Mouse (Mus musculus) forebrain, embryonic 13.5 days (tissue): ENCODE data around the gene Nrxn2. TPM values are rescaled to one million over a fixed set of nuclear protein-coding genes. Genes with fewer than 3 reads are reported as not detected.

ENCODE experiments used
- ATAC-seq: fragments of 200-750 bp; cut with Nextera tagmentation; 2 replicates; pipeline ENCODE4 v1.8.0; 2017
- H3K27ac ChIP-seq: fragments of 300-500 bp; sonication (generic); 2 replicates; pipeline ENCODE4 v1.5.1; 2015; ENCODE audit warnings: inconsistent platforms, mild to moderate bottlenecking, moderate library complexity
- H3K27me3 ChIP-seq: fragments of 300-500 bp; sonication (generic); 2 replicates; pipeline ENCODE4 v1.6.1; 2015; ENCODE audit warnings: mild to moderate bottlenecking, inconsistent platforms
- H3K36me3 ChIP-seq: fragments of 300-500 bp; sonication (generic); 2 replicates; pipeline ENCODE4 v1.6.1; 2015; ENCODE audit warnings: mild to moderate bottlenecking, inconsistent platforms; ENCODE audit not compliant: poor library complexity, severe bottlenecking
- H3K4me1 ChIP-seq: fragments of 300-500 bp; sonication (generic); 2 replicates; pipeline ENCODE4 v1.6.1; 2015; ENCODE audit warnings: inconsistent platforms
- H3K4me2 ChIP-seq: fragments of 300-500 bp; sonication (generic); 2 replicates; pipeline ENCODE4 v1.6.1; 2015; ENCODE audit warnings: inconsistent platforms, mild to moderate bottlenecking, moderate library complexity
- H3K4me3 ChIP-seq: fragments of 300-500 bp; sonication (generic); 2 replicates; pipeline ENCODE4 v1.5.1; 2015; ENCODE audit warnings: mild to moderate bottlenecking, inconsistent platforms
- H3K9ac ChIP-seq: fragments of 300-500 bp; sonication (generic); 2 replicates; pipeline ENCODE4 v1.6.1; 2015; ENCODE audit warnings: mild to moderate bottlenecking, inconsistent platforms
- H3K9me3 ChIP-seq: fragments of 300-500 bp; sonication (generic); replicated peaks from 2 replicates; pipeline ENCODE4 v1.6.1; 2016; ENCODE audit warnings: inconsistent platforms
- WGBS: fragments of 180-500 bp; shearing (Covaris S2); methylation state at CpG from one replicate; pipeline ENCODE4 v1.1.7; 2015; 5-methylcytosine and 5-hydroxymethylcytosine counted together
- polyA plus RNA-seq: library from polyadenylated mRNA; unstranded; fragments of >200 nt; fragmentation: Nextera tagmentation; extraction: Ambion mirVana; gene quantifications from 2 replicates; pipeline ENCODE4 v1.2.1, GENCODE M21; 2015

Gene Nrxn2
- polyA plus RNA-seq, 1 experiment from 2014 or later, result 16.9 TPM

- Histone ChIP-seq H3K4me3 (no peak overlapping the region), H3K9me3 (no peaks in the 10 kb centered on the region), H3K36me3 (no peaks in the 10 kb centered on the region), H3K27ac (no peak overlapping the region), H3K4me2 (no peak overlapping the region), H3K9ac (no peak overlapping the region), H3K27me3 (no peaks in the 10 kb centered on the region), H3K4me1 (peaks cover 3% of the 10 kb centered on the region)
- WGBS, result 52% methylated on average over 16 of the region's 16 CpGs
- no peak for ATAC-seq
These were observed 10.6 kb upstream of the Nrxn2 start for GRCm38 (mm10) chr19:6407816-6408510.

GRCm38 (mm10) chr19:6408749-6409148 is 9.8 kb upstream of the Nrxn2 start:
- H3K27ac ChIP-seq, result no peak overlapping the region
- no peaks in the 10 kb centered on the region for H3K36me3 ChIP-seq
- H3K4me2 ChIP-seq, result no peak overlapping the region
- no peaks in the 10 kb centered on the region for H3K9me3 ChIP-seq
- H3K4me1 ChIP-seq, result peaks cover 3% of the 10 kb centered on the region
- H3K4me3 ChIP-seq, result no peak overlapping the region
- H3K27me3 ChIP-seq, result no peaks in the 10 kb centered on the region
- no peak overlapping the region for H3K9ac ChIP-seq
- WGBS, result 79% methylated on average over 8 of the region's 8 CpGs
- ATAC-seq, result no peak

GRCm38 (mm10) chr19:6409176-6409575 is 9.4 kb upstream of the Nrxn2 start:
- WGBS, result 79% methylated on average over 5 of the region's 5 CpGs
- Histone ChIP-seq H3K9ac (no peak overlapping the region), H3K4me3 (no peak overlapping the region), H3K36me3 (no peaks in the 10 kb centered on the region), H3K27me3 (no peaks in the 10 kb centered on the region), H3K27ac (no peak overlapping the region), H3K4me2 (no peak overlapping the region), H3K9me3 (no peaks in the 10 kb centered on the region), H3K4me1 (peaks cover 3% of the 10 kb centered on the region)
- ATAC-seq, result no peak

GRCm38 (mm10) chr19:6409936-6410335 is 8.6 kb upstream of the Nrxn2 start:
- WGBS, result 79% methylated on average over 5 of the region's 5 CpGs
- Histone ChIP-seq H3K9ac (no peak overlapping the region), H3K27me3 (no peaks in the 10 kb centered on the region)

GRCm38 (mm10) chr19:6412798-6413197 is 5.7 kb upstream of the Nrxn2 start:
- Histone ChIP-seq H3K4me1 (peaks cover 33% of the 10 kb centered on the region), H3K9me3 (no peaks in the 10 kb centered on the region), H3K27me3 (no peaks in the 10 kb centered on the region), H3K36me3 (no peaks in the 10 kb centered on the region), H3K27ac (no peak overlapping the region), H3K4me2 (no peak overlapping the region), H3K4me3 (no peak overlapping the region), H3K9ac (no peak overlapping the region)
- 75% methylated on average over 14 of the region's 14 CpGs for WGBS
- ATAC-seq, result no peak

More at GRCm38 (mm10) chr19:6409936-6410335, 8.6 kb upstream of the Nrxn2 start:
- no peak overlapping the region for H3K4me2 ChIP-seq
- peaks cover 4% of the 10 kb centered on the region for H3K4me1 ChIP-seq
- H3K27ac ChIP-seq, result no peak overlapping the region
- H3K4me3 ChIP-seq, result no peak overlapping the region
- no peak for ATAC-seq
- no peaks in the 10 kb centered on the region for H3K36me3 ChIP-seq
- no peaks in the 10 kb centered on the region for H3K9me3 ChIP-seq

GRCm38 (mm10) chr19:6415454-6415853 is 3.1 kb upstream of the Nrxn2 start:
- Histone ChIP-seq H3K9me3 (no peaks in the 10 kb centered on the region), H3K4me3 (no peak overlapping the region), H3K4me2 (peak overlapping the region; percentile 44; the same call in 1 of the 2 replicates), H3K27ac (peak overlapping the region; percentile 88), H3K36me3 (no peaks in the 10 kb centered on the region), H3K27me3 (peaks cover 11% of the 10 kb centered on the region; the same call in 1 of the 2 replicates), H3K4me1 (peaks cover 49% of the 10 kb centered on the region), H3K9ac (peak overlapping the region; percentile 53)
- ATAC-seq, result no peak
- WGBS, result 51% methylated on average over 6 of the region's 6 CpGs

GRCm38 (mm10) chr19:6416124-6416770 is 2.3 kb upstream of the Nrxn2 start:
- Histone ChIP-seq H3K36me3 (no peaks in the 10 kb centered on the region), H3K27me3 (peaks cover 17% of the 10 kb centered on the region), H3K9ac (peak overlapping the region; percentile 53), H3K27ac (peak overlapping the region; percentile 88), H3K9me3 (no peaks in the 10 kb centered on the region), H3K4me3 (no peak overlapping the region), H3K4me1 (peaks cover 53% of the 10 kb centered on the region), H3K4me2 (peak overlapping the region; percentile 44)
- WGBS, result 4% methylated on average over 9 of the region's 9 CpGs
- ATAC-seq, result peak; percentile 50

- Histone ChIP-seq H3K9me3 (no peaks in the 10 kb centered on the region), H3K27me3 (peaks cover 17% of the 10 kb centered on the region), H3K9ac (peak overlapping the region; percentile 65; the same call in 1 of the 2 replicates), H3K27ac (peak overlapping the region; percentile 88), H3K4me2 (peak overlapping the region; percentile 80), H3K4me1 (peaks cover 62% of the 10 kb centered on the region), H3K36me3 (no peaks in the 10 kb centered on the region), H3K4me3 (no peak overlapping the region)
- WGBS, result 68% methylated on average over 12 of the region's 12 CpGs
- no peak for ATAC-seq
These were observed 1.4 kb upstream of the Nrxn2 start for GRCm38 (mm10) chr19:6416894-6417761.

- ATAC-seq, result peak; percentile 3; the same call in 1 of the 2 replicates
- peak overlapping the region; percentile 80 for H3K4me2 ChIP-seq
- H3K9me3 ChIP-seq, result no peaks in the 10 kb centered on the region
- 6% methylated on average over 18 of the region's 23 CpGs for WGBS
- H3K27ac ChIP-seq, result peak overlapping the region; percentile 86
- H3K27me3 ChIP-seq, result peaks cover 23% of the 10 kb centered on the region
- H3K9ac ChIP-seq, result peak overlapping the region; percentile 86
- H3K36me3 ChIP-seq, result no peaks in the 10 kb centered on the region
- peaks cover 82% of the 10 kb centered on the region for H3K4me1 ChIP-seq
- H3K4me3 ChIP-seq, result peak overlapping the region; percentile 67
These were observed 607 bp downstream of the Nrxn2 start for GRCm38 (mm10) chr19:6418984-6419692.

- peaks cover 23% of the 10 kb centered on the region for H3K27me3 ChIP-seq
- peak overlapping the region; percentile 86; the same call in 1 of the 2 replicates for H3K27ac ChIP-seq
- no peaks in the 10 kb centered on the region for H3K36me3 ChIP-seq
- peak overlapping the region; percentile 86 for H3K9ac ChIP-seq
- no peaks in the 10 kb centered on the region for H3K9me3 ChIP-seq
- H3K4me2 ChIP-seq, result peak overlapping the region; percentile 80
- ATAC-seq, result no peak
- H3K4me3 ChIP-seq, result peak overlapping the region; percentile 67
- WGBS, result 52% methylated on average over 9 of the region's 9 CpGs
- H3K4me1 ChIP-seq, result peaks cover 89% of the 10 kb centered on the region
These were observed 1.3 kb downstream of the Nrxn2 start for GRCm38 (mm10) chr19:6419805-6420310.

GRCm38 (mm10) chr19:6420481-6421210 is 2.1 kb downstream of the Nrxn2 start:
- peaks cover 24% of the 10 kb centered on the region for H3K27me3 ChIP-seq

More at GRCm38 (mm10) chr19:6420481-6421210, 2.1 kb downstream of the Nrxn2 start:
- Histone ChIP-seq H3K4me1 (peaks cover 90% of the 10 kb centered on the region), H3K9ac (peak overlapping the region; percentile 86), H3K4me3 (peak overlapping the region; percentile 67), H3K4me2 (peak overlapping the region; percentile 80), H3K27ac (peak overlapping the region; percentile 16; the same call in 1 of the 2 replicates), H3K36me3 (no peaks in the 10 kb centered on the region), H3K9me3 (no peaks in the 10 kb centered on the region)
- ATAC-seq, result no peak
- 57% methylated on average over 19 of the region's 19 CpGs for WGBS
